Mouse (Mus musculus) bone marrow, adult 2 months (tissue): Measurements from ENCODE around the gene Cacnb3.

ENCODE experiments used
- CTCF ChIP-seq: fragments of 200-500 bp; IDR thresholded peaks from 2 replicates; pipeline ENCODE4 v1.5.1; 2011; ENCODE audit warnings: low read length, control low read depth; ENCODE audit not compliant: control insufficient read depth, insufficient read depth
- POLR2A ChIP-seq: fragments of 200-500 bp; IDR thresholded peaks from 2 replicates; pipeline ENCODE4 v1.6.1; 2011; ENCODE audit warnings: low read depth, mild to moderate bottlenecking, control low read depth, low read length, borderline replicate concordance; ENCODE audit not compliant: control insufficient read depth

DNA sequence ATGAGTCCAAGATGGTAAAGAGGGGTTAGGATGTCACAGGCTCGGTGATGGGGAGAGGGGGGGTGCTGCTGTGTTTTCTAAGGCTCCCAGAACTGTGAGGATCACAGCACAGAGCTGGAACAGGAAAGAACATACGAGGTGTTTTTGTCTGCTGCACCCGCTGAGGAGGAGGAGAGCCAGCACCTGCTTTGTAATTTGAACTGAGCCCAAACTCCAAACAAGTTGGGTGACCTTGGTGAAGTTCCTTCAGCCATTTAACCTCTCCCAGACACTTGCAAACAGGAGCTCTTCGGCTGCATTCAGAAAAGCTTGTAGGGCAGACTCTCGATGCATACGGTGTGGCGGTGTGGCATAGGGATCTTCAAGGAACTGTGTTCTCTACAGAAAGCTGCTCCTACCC, 45.2 kb upstream of the Cacnb3 start:
- TF ChIP-seq CTCF: no peak
- TF ChIP-seq POLR2A: no peak
